Mouse (Mus musculus): ENCODE measurements around the gene Fshr.
A peak's percentile ranks its signal among the peaks of the same experiment; 100 is the strongest.

The Fshr gene

GRCm38 (mm10) chr17:89034627-89035026 is 165.8 kb downstream of the Fshr start:
- DNase-seq (ENCODE audit: low read depth): no peak

DNA sequence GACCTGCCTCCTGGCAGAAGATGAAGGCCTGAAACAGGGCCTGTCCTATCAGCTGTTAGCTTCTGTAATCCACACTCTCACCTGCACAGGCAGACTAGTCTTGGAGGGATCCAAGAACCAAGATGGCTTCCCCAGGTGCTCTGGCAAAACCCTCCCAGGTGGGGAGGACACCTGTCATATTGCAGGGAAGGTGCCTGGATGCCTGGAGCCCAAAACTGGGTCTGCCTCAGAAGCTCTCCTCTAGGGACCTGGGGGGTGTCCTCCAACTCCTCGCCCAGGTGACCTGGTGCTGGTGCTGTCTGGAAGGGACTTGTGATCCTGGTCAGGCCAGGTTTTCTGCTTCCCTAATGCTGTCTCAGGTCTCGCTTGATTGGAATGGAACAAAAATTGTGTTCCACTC is 167.5 kb downstream of the Fshr start:
- DNase-seq (ENCODE audit: low read depth): no peak

GRCm38 (mm10) chr17:89019518-89019917 is 181.0 kb downstream of the Fshr start:
- DNase-seq (ENCODE audit: low read depth): no peak

DNA sequence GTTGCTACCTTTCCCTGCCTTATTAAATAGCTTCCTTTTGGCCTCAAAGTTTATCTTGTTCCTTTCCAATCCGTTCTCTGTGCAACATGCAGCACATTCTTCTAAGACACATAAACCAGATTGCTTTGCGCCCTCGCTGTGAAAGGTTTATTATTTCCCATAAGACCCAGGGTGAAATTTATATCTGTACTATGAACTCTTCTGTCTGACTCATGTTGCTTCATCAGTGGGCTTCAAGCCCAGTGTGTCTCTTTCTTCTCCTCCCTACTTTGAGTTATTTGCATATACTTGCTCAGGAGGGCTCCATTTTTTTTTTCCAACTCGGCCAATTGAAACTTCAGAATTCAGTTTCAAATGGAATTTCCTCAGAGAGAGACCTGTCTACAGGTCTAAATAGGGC is 183.5 kb downstream of the Fshr start:
- DNase-seq (ENCODE audit: low read depth): no peak

GRCm38 (mm10) chr17:89013691-89014090 is 186.8 kb downstream of the Fshr start:
- no peak for DNase-seq (ENCODE audit: low read depth)

- no peak for DNase-seq (ENCODE audit: low read depth)
Measured at GRCm38 (mm10) chr17:89009117-89009516, 191.4 kb downstream of the Fshr start.

DNA sequence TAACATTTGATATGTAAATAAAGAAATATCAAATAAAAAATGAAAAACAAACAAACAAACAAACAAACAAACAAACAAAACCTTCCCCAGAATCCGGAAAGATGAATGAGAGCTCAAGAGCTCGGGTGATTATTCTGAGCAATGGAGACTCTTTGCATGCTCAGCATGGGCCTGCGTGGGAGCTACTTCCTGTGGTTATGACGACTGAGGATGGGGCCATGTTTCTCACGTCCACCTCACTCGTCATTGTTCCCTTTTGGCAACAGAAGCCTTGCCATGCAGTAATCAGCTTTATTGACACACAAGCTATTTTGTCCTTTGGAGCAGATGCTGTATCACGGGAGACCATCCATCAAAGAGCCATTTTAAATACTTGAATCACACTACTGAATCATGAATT is 191.8 kb downstream of the Fshr start:
- no peak for DNase-seq (ENCODE audit: low read depth)

DNA sequence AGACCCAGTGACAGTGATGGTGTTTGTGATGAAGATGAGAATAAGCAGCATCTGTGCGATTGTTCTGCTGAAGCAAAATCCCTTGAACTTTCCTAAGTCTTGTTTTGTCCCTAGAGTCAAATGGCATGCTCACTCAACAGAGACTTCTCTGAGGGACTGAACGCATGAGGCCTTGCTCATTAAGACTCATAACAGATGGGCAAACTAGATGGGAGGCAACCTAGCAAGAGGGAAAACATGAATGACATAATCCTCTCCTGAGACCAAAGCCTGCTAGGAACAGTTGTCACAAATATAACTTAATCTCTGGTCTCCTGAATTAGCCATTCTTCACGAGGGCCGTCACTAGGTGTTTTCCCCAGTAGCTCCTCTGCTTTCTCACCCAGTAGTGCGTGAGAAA is 194.5 kb downstream of the Fshr start:
- no peak for DNase-seq (ENCODE audit: low read depth)

GRCm38 (mm10) chr17:88999907-89000306 is 200.6 kb downstream of the Fshr start:
- DNase-seq (ENCODE audit: low read depth): no peak

DNA sequence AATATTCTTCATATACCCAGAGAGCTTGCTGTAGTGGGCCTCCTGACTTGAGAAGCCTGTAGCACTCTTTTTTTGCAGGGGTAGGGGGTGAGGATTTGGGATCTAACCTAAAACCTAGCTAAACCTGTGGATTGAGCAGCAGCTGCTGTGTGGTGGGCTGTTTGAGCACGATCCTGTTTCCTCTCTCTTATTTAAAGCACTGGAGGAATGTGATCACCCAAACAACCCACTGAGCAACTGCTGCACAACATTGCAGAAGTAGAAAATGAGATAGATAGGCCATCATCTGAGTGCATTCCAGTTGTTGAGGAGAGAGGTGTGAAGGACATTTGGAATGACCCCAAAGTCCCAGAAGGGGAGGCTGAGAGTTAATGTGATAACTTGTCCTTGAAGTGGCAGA is 202.2 kb downstream of the Fshr start:
- DNase-seq (ENCODE audit: low read depth): no peak

- DNase-seq (ENCODE audit: low read depth): no peak
Measured at GRCm38 (mm10) chr17:88991238-88991637, 209.2 kb downstream of the Fshr start.

GRCm38 (mm10) chr17:88980708-88981355 is 219.6 kb downstream of the Fshr start:
- no peak for DNase-seq (ENCODE audit: low read depth)

DNA sequence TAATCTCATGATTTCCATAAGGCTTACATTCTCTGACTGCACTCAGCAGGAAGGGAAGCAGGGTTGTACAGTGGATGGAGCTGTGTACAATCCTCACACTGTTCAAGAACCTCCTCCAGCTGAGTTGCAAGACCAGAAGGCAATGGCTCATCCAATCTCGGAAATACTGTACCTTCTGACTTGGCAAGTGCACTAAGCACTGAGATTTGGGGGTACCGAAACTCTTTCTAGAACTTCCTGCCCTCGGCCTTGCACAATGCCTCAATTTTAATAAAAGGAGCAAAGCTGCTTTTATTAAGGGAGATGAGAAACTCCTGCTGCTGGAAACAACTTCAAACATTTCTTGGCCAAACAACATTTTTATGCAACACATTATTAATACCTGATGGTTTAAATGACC is 225.9 kb downstream of the Fshr start:
- no peak for DNase-seq (ENCODE audit: low read depth)

DNA sequence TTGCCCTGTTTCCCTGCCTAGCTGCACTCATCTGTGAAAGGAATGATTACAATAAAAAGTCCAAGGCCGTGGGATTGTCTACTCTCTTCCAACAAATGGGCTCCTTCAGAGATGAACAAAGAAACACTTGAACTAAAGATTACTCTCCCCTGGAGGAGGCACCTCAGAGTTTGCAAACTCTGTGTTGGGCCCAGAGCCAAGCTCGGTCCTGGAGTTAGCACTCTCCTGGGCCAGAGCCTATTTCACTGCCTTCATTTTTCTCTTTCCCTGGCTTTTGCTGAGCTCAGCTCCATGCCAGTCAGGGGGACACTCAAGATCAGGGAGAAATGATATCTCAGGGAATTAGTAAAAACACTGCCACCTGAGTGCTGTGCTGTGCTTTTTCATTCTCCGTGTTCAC is 234.4 kb downstream of the Fshr start:
- DNase-seq (ENCODE audit: low read depth): no peak

- DNase-seq (ENCODE audit: low read depth): peak; percentile 2
Measured at GRCm38 (mm10) chr17:88954011-88954410, 246.5 kb downstream of the Fshr start.

- no peak for DNase-seq (ENCODE audit: low read depth)
Measured at GRCm38 (mm10) chr17:88938153-88938681, 262.3 kb downstream of the Fshr start.

GRCm38 (mm10) chr17:88937341-88938152 is 262.9 kb downstream of the Fshr start:
- DNase-seq (ENCODE audit: low read depth): no peak

- no peak for DNase-seq (ENCODE audit: low read depth)
Measured at GRCm38 (mm10) chr17:88936941-88937340, 263.5 kb downstream of the Fshr start.
